Mouse (Mus musculus): ENCODE data around the gene Sp140. TPM values are rescaled to one million over a fixed set of nuclear protein-coding genes. Genes with fewer than 3 reads are reported as not detected.
"Not testable (repeated sequence)": the region's sequence is repeated elsewhere in the genome, so short reads cannot be mapped to it uniquely, and the experiment has no call there.

Sp140 gene
- polyA plus RNA-seq (2012) = 0.10 TPM in 1 of 2 replicates, not detected in the other

GRCm38 (mm10) chr1:85600078-85600477 lies at the start of gene Sp140:
Gene Sp140 (plus strand): TSS chr1:85600378.
- not testable (repeated sequence) for H3K36me3 ChIP-seq (ENCODE audit: control insufficient read depth); H3K27me3 ChIP-seq (ENCODE audit: control insufficient read depth); H3K9me3 ChIP-seq (ENCODE audit: control insufficient read depth, low read length); H3K4me3 ChIP-seq (replicated peaks); H3K4me1 ChIP-seq (ENCODE audit: control insufficient read depth)

- H3K9me3 ChIP-seq (ENCODE audit: control insufficient read depth, low read length); H3K4me3 ChIP-seq (replicated peaks); H3K4me1 ChIP-seq (ENCODE audit: control insufficient read depth); H3K36me3 ChIP-seq (ENCODE audit: control insufficient read depth); H3K27me3 ChIP-seq (ENCODE audit: control insufficient read depth): not testable (repeated sequence)
These were observed 44.9 kb upstream of the Sp140 start for GRCm38 (mm10) chr1:85555261-85555660.

GRCm38 (mm10) chr1:85573554-85573953 lies 26.6 kb upstream of the Sp140 start:
- not testable (repeated sequence) for H3K27me3 ChIP-seq (ENCODE audit: control insufficient read depth); H3K4me3 ChIP-seq (replicated peaks); H3K36me3 ChIP-seq (ENCODE audit: control insufficient read depth); H3K4me1 ChIP-seq (ENCODE audit: control insufficient read depth); H3K9me3 ChIP-seq (ENCODE audit: control insufficient read depth, low read length)

GRCm38 (mm10) chr1:85575376-85575775 lies 24.8 kb upstream of the Sp140 start, which contains the start of gene G530012D18Rik:
Gene G530012D18Rik (plus strand): TSS chr1:85575676.
- H3K27me3 ChIP-seq (ENCODE audit: control insufficient read depth); H3K4me3 ChIP-seq (replicated peaks); H3K4me1 ChIP-seq (ENCODE audit: control insufficient read depth): not testable (repeated sequence)

GRCm38 (mm10) chr1:85578372-85579010 lies 21.7 kb upstream of the Sp140 start:
- H3K4me3 ChIP-seq (replicated peaks); H3K36me3 ChIP-seq (ENCODE audit: control insufficient read depth); H3K4me1 ChIP-seq (ENCODE audit: control insufficient read depth); H3K27me3 ChIP-seq (ENCODE audit: control insufficient read depth); H3K9me3 ChIP-seq (ENCODE audit: control insufficient read depth, low read length): not testable (repeated sequence)

More at GRCm38 (mm10) chr1:85575376-85575775, 24.8 kb upstream of the Sp140 start, which contains the start of gene G530012D18Rik:
- H3K9me3 ChIP-seq (ENCODE audit: control insufficient read depth, low read length); H3K36me3 ChIP-seq (ENCODE audit: control insufficient read depth): not testable (repeated sequence)

- not testable (repeated sequence) for H3K4me3 ChIP-seq (replicated peaks); H3K27me3 ChIP-seq (ENCODE audit: control insufficient read depth); H3K36me3 ChIP-seq (ENCODE audit: control insufficient read depth); H3K9me3 ChIP-seq (ENCODE audit: control insufficient read depth, low read length); H3K4me1 ChIP-seq (ENCODE audit: control insufficient read depth)
These were observed 20.7 kb upstream of the Sp140 start for GRCm38 (mm10) chr1:85579199-85580147.

GRCm38 (mm10) chr1:85580148-85580534 lies 20.0 kb upstream of the Sp140 start:
- not testable (repeated sequence) for H3K36me3 ChIP-seq (ENCODE audit: control insufficient read depth); H3K4me1 ChIP-seq (ENCODE audit: control insufficient read depth); H3K9me3 ChIP-seq (ENCODE audit: control insufficient read depth, low read length); H3K4me3 ChIP-seq (replicated peaks); H3K27me3 ChIP-seq (ENCODE audit: control insufficient read depth)

GRCm38 (mm10) chr1:85580578-85580977 lies 19.6 kb upstream of the Sp140 start:
- H3K27me3 ChIP-seq (ENCODE audit: control insufficient read depth) = not testable (repeated sequence)

GRCm38 (mm10) chr1:85581518-85581917 lies 18.7 kb upstream of the Sp140 start:
- H3K9me3 ChIP-seq (ENCODE audit: control insufficient read depth, low read length); H3K36me3 ChIP-seq (ENCODE audit: control insufficient read depth); H3K4me3 ChIP-seq (replicated peaks); H3K27me3 ChIP-seq (ENCODE audit: control insufficient read depth); H3K4me1 ChIP-seq (ENCODE audit: control insufficient read depth): not testable (repeated sequence)

More at GRCm38 (mm10) chr1:85580578-85580977, 19.6 kb upstream of the Sp140 start:
- H3K36me3 ChIP-seq (ENCODE audit: control insufficient read depth); H3K9me3 ChIP-seq (ENCODE audit: control insufficient read depth, low read length); H3K4me1 ChIP-seq (ENCODE audit: control insufficient read depth); H3K4me3 ChIP-seq (replicated peaks): not testable (repeated sequence)

GRCm38 (mm10) chr1:85588697-85589096 lies 11.5 kb upstream of the Sp140 start:
- not testable (repeated sequence) for H3K36me3 ChIP-seq (ENCODE audit: control insufficient read depth); H3K4me1 ChIP-seq (ENCODE audit: control insufficient read depth); H3K9me3 ChIP-seq (ENCODE audit: control insufficient read depth, low read length); H3K27me3 ChIP-seq (ENCODE audit: control insufficient read depth); H3K4me3 ChIP-seq (replicated peaks)

GRCm38 (mm10) chr1:85592526-85592925 lies 7.7 kb upstream of the Sp140 start:
- not testable (repeated sequence) for H3K4me1 ChIP-seq (ENCODE audit: control insufficient read depth); H3K4me3 ChIP-seq (replicated peaks); H3K27me3 ChIP-seq (ENCODE audit: control insufficient read depth); H3K9me3 ChIP-seq (ENCODE audit: control insufficient read depth, low read length); H3K36me3 ChIP-seq (ENCODE audit: control insufficient read depth)

- not testable (repeated sequence) for H3K4me1 ChIP-seq (ENCODE audit: control insufficient read depth); H3K27me3 ChIP-seq (ENCODE audit: control insufficient read depth); H3K36me3 ChIP-seq (ENCODE audit: control insufficient read depth); H3K9me3 ChIP-seq (ENCODE audit: control insufficient read depth, low read length); H3K4me3 ChIP-seq (replicated peaks)
These were observed 1.7 kb upstream of the Sp140 start, which contains the start of gene Sp110 for GRCm38 (mm10) chr1:85598271-85599012. Gene Sp110 (minus strand): TSS chr1:85598817.

GRCm38 (mm10) chr1:85600794-85601193 lies 616 bp downstream of the Sp140 start:
- H3K4me1 ChIP-seq (ENCODE audit: control insufficient read depth); H3K4me3 ChIP-seq (replicated peaks); H3K27me3 ChIP-seq (ENCODE audit: control insufficient read depth); H3K9me3 ChIP-seq (ENCODE audit: control insufficient read depth, low read length); H3K36me3 ChIP-seq (ENCODE audit: control insufficient read depth): not testable (repeated sequence)

GRCm38 (mm10) chr1:85604341-85604740 lies 4.2 kb downstream of the Sp140 start:
- not testable (repeated sequence) for H3K36me3 ChIP-seq (ENCODE audit: control insufficient read depth); H3K27me3 ChIP-seq (ENCODE audit: control insufficient read depth); H3K4me1 ChIP-seq (ENCODE audit: control insufficient read depth); H3K9me3 ChIP-seq (ENCODE audit: control insufficient read depth, low read length); H3K4me3 ChIP-seq (replicated peaks)

Measured in erythroblast, embryonic 14.5 days (primary cell).